Mouse (Mus musculus): ENCODE data around the gene Ate1. TPM values are rescaled to one million over a fixed set of nuclear protein-coding genes. Genes with fewer than 3 reads are reported as not detected.
"Not testable (repeated sequence)": the region's sequence is repeated elsewhere in the genome, so short reads cannot be mapped to it uniquely, and the experiment has no call there.

The Ate1 gene
- polyA plus RNA-seq, 1 experiment from 2014 or later: 76.1 TPM

- no peak for ATAC-seq (ENCODE audit: low FRiP score)
- Histone ChIP-seq H3K9ac (ENCODE audit: low read depth, low read length) (no peak overlapping the region), H3K4me1 (replicated peaks; ENCODE audit: control insufficient read depth, insufficient read depth, low read length) (no peaks in the 10 kb centered on the region), H3K27me3 (ENCODE audit: control insufficient read depth, insufficient read depth, low read length) (no peaks in the 10 kb centered on the region), H3K27ac (ENCODE audit: low read depth, low read length) (no peak overlapping the region), H3K36me3 (ENCODE audit: control insufficient read depth, insufficient read depth, low read length) (no peaks in the 10 kb centered on the region), H3K4me3 (ENCODE audit: low read depth, low read length) (no peak overlapping the region), H3K9me3 (ENCODE audit: control insufficient read depth, low read length) (no peaks in the 10 kb centered on the region), H3K4me2 (replicated peaks; ENCODE audit: low read depth, low read length) (no peak overlapping the region)
- 91% methylated on average over 10 of the region's 10 CpGs for WGBS
- no peak for DNase-seq (ENCODE audit: low spot score)
Observed at GRCm38 (mm10) chr7:130407622-130408021, 112.5 kb downstream of the Ate1 start.

- Histone ChIP-seq H3K9me3 (ENCODE audit: control insufficient read depth, low read length) (no peaks in the 10 kb centered on the region), H3K4me1 (replicated peaks; ENCODE audit: control insufficient read depth, insufficient read depth, low read length) (no peaks in the 10 kb centered on the region), H3K36me3 (ENCODE audit: control insufficient read depth, insufficient read depth, low read length) (no peaks in the 10 kb centered on the region), H3K9ac (ENCODE audit: low read depth, low read length) (no peak overlapping the region), H3K4me3 (ENCODE audit: low read depth, low read length) (no peak overlapping the region), H3K27me3 (ENCODE audit: control insufficient read depth, insufficient read depth, low read length) (no peaks in the 10 kb centered on the region), H3K27ac (ENCODE audit: low read depth, low read length) (no peak overlapping the region), H3K4me2 (replicated peaks; ENCODE audit: low read depth, low read length) (no peak overlapping the region)
- ATAC-seq (ENCODE audit: low FRiP score) (no peak), DNase-seq (ENCODE audit: low spot score) (no peak)
- 86% methylated on average over 2 of the region's 2 CpGs for WGBS
Observed at GRCm38 (mm10) chr7:130403346-130403745, 116.8 kb downstream of the Ate1 start.

DNA sequence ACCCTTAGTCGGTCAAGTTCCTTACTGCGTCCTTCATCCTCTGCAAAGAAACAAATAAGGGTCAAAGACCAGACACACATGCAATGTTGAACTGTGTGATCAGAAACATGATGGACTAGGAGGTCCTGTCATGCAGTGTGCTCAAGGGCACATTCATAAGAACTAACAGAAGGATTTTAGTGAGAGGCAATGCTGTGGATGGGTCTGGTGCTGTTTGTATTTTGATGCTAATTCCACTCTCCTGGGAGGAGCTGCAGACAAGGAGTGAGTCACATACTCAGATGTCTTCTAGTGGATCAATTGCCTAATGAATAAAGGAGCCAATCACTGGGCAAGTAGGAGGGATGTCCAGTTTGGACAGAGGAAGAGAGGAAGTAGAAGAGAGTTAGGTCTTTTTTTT is 125.5 kb downstream of the Ate1 start:
- DNase-seq (ENCODE audit: low spot score) (no peak), ATAC-seq (ENCODE audit: low FRiP score) (no peak)
- H3K4me2 ChIP-seq (replicated peaks; ENCODE audit: low read depth, low read length): no peak overlapping the region
- H3K27me3 ChIP-seq (ENCODE audit: control insufficient read depth, insufficient read depth, low read length): no peaks in the 10 kb centered on the region
- no peaks in the 10 kb centered on the region for H3K9me3 ChIP-seq (ENCODE audit: control insufficient read depth, low read length)
- H3K4me1 ChIP-seq (replicated peaks; ENCODE audit: control insufficient read depth, insufficient read depth, low read length): no peaks in the 10 kb centered on the region
- 91% methylated on average over 2 of the region's 2 CpGs for WGBS
- H3K4me3 ChIP-seq (ENCODE audit: low read depth, low read length): no peak overlapping the region
- no peak overlapping the region for H3K27ac ChIP-seq (ENCODE audit: low read depth, low read length)
- no peaks in the 10 kb centered on the region for H3K36me3 ChIP-seq (ENCODE audit: control insufficient read depth, insufficient read depth, low read length)
- no peak overlapping the region for H3K9ac ChIP-seq (ENCODE audit: low read depth, low read length)

DNA sequence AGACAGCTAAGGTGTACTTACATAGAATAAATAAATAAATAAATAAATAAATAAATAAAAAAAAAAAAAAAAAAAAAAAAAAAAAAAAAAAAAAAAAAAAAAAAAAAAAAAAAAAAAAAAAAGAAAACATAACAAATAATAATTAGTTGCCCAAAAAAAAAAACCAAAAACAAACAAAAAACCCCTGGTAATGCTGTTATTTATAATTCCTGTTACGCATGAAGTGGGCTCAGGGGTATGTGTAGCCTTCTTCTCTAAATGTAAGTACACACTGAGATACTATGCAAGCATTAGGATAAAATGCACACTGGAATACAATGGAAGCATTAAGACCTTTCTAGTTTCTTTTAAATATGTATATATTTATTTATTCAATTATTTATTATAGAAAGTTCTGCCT is 130.1 kb downstream of the Ate1 start:
- not testable (repeated sequence) for H3K36me3 ChIP-seq (ENCODE audit: control insufficient read depth, insufficient read depth, low read length); H3K9ac ChIP-seq (ENCODE audit: low read depth, low read length); DNase-seq (ENCODE audit: low spot score); H3K4me2 ChIP-seq (replicated peaks; ENCODE audit: low read depth, low read length); H3K4me3 ChIP-seq (ENCODE audit: low read depth, low read length); H3K9me3 ChIP-seq (ENCODE audit: control insufficient read depth, low read length); H3K27ac ChIP-seq (ENCODE audit: low read depth, low read length); H3K4me1 ChIP-seq (replicated peaks; ENCODE audit: control insufficient read depth, insufficient read depth, low read length); ATAC-seq (ENCODE audit: low FRiP score); H3K27me3 ChIP-seq (ENCODE audit: control insufficient read depth, insufficient read depth, low read length)
- 98% methylated on average over 1 of the region's 1 CpGs for WGBS

GRCm38 (mm10) chr7:130386308-130386707 is 133.9 kb downstream of the Ate1 start:
- ATAC-seq (ENCODE audit: low FRiP score) (no peak), DNase-seq (ENCODE audit: low spot score) (no peak)
- Histone ChIP-seq H3K36me3 (ENCODE audit: control insufficient read depth, insufficient read depth, low read length) (no peaks in the 10 kb centered on the region), H3K4me2 (replicated peaks; ENCODE audit: low read depth, low read length) (no peak overlapping the region), H3K4me1 (replicated peaks; ENCODE audit: control insufficient read depth, insufficient read depth, low read length) (peaks cover 2% of the 10 kb centered on the region; the same call in 1 of the 2 replicates), H3K9me3 (ENCODE audit: control insufficient read depth, low read length) (no peaks in the 10 kb centered on the region), H3K9ac (ENCODE audit: low read depth, low read length) (no peak overlapping the region), H3K4me3 (ENCODE audit: low read depth, low read length) (no peak overlapping the region), H3K27me3 (ENCODE audit: control insufficient read depth, insufficient read depth, low read length) (no peaks in the 10 kb centered on the region), H3K27ac (ENCODE audit: low read depth, low read length) (peak overlapping the region; percentile 58)
- WGBS: 41% methylated on average over 3 of the region's 3 CpGs

- DNase-seq (ENCODE audit: low spot score) (no peak), ATAC-seq (ENCODE audit: low FRiP score) (peak; percentile 57; the same call in 1 of the 2 replicates)
- H3K27ac ChIP-seq (ENCODE audit: low read depth, low read length): peak overlapping the region; percentile 53
- 53% methylated on average over 8 of the region's 8 CpGs for WGBS
- no peak overlapping the region for H3K4me2 ChIP-seq (replicated peaks; ENCODE audit: low read depth, low read length)
- H3K4me3 ChIP-seq (ENCODE audit: low read depth, low read length): no peak overlapping the region
- no peaks in the 10 kb centered on the region for H3K9me3 ChIP-seq (ENCODE audit: control insufficient read depth, low read length)
- H3K36me3 ChIP-seq (ENCODE audit: control insufficient read depth, insufficient read depth, low read length): no peaks in the 10 kb centered on the region
- no peaks in the 10 kb centered on the region for H3K27me3 ChIP-seq (ENCODE audit: control insufficient read depth, insufficient read depth, low read length)
- H3K4me1 ChIP-seq (replicated peaks; ENCODE audit: control insufficient read depth, insufficient read depth, low read length): peaks cover 2% of the 10 kb centered on the region; the same call in 1 of the 2 replicates
- no peak overlapping the region for H3K9ac ChIP-seq (ENCODE audit: low read depth, low read length)
Observed at GRCm38 (mm10) chr7:130385732-130386294, 134.4 kb downstream of the Ate1 start.

GRCm38 (mm10) chr7:130382126-130382525 is 138.0 kb downstream of the Ate1 start:
- no peak overlapping the region for H3K4me2 ChIP-seq (replicated peaks; ENCODE audit: low read depth, low read length)
- H3K27ac ChIP-seq (ENCODE audit: low read depth, low read length): no peak overlapping the region
- no peaks in the 10 kb centered on the region for H3K36me3 ChIP-seq (ENCODE audit: control insufficient read depth, insufficient read depth, low read length)
- no peak overlapping the region for H3K9ac ChIP-seq (ENCODE audit: low read depth, low read length)
- DNase-seq (ENCODE audit: low spot score) (no peak), ATAC-seq (ENCODE audit: low FRiP score) (no peak)
- no peaks in the 10 kb centered on the region for H3K27me3 ChIP-seq (ENCODE audit: control insufficient read depth, insufficient read depth, low read length)
- H3K9me3 ChIP-seq (ENCODE audit: control insufficient read depth, low read length): no peaks in the 10 kb centered on the region
- 89% methylated on average over 13 of the region's 13 CpGs for WGBS
- H3K4me3 ChIP-seq (ENCODE audit: low read depth, low read length): no peak overlapping the region
- H3K4me1 ChIP-seq (replicated peaks; ENCODE audit: control insufficient read depth, insufficient read depth, low read length): peaks cover 2% of the 10 kb centered on the region; the same call in 1 of the 2 replicates

DNA sequence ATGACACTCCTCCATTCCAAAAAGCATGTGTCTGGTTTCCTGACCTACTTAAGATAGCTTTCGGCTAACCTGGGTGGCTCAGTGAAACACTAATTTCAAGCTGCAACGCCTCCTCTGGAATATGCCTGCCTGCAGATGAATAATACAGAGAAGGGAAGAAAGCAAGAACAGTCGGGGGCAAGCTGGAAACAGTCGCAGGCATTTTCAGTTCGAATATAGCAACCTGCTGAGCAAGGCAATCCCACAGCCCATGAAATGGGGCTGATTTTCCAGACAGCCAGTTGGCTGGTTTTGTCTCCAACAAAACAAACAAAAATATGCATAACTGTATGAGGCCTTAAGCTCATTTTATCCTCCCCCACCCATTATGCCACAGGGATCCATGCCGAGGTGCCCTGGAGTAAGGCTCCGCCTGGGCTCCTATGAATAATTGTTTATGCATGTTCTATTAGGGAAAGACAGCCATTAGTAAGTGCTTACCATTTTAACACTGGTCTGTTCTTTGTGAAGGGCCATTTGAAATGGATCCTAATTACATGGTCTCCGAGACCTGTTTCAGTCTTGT is 138.7 kb downstream of the Ate1 start:
- Histone ChIP-seq H3K27me3 (ENCODE audit: control insufficient read depth, insufficient read depth, low read length) (no peaks in the 10 kb centered on the region), H3K4me3 (ENCODE audit: low read depth, low read length) (no peak overlapping the region), H3K36me3 (ENCODE audit: control insufficient read depth, insufficient read depth, low read length) (no peaks in the 10 kb centered on the region), H3K9ac (ENCODE audit: low read depth, low read length) (no peak overlapping the region), H3K9me3 (ENCODE audit: control insufficient read depth, low read length) (no peaks in the 10 kb centered on the region), H3K4me1 (replicated peaks; ENCODE audit: control insufficient read depth, insufficient read depth, low read length) (peaks cover 2% of the 10 kb centered on the region; the same call in 1 of the 2 replicates), H3K27ac (ENCODE audit: low read depth, low read length) (peak overlapping the region; percentile 24; the same call in 1 of the 2 replicates), H3K4me2 (replicated peaks; ENCODE audit: low read depth, low read length) (no peak overlapping the region)
- 65% methylated on average over 8 of the region's 8 CpGs for WGBS
- DNase-seq (ENCODE audit: low spot score) (no peak), ATAC-seq (ENCODE audit: low FRiP score) (0 out of 2 replicates have a peak, but pooled peaks have one; percentile 49)

DNA sequence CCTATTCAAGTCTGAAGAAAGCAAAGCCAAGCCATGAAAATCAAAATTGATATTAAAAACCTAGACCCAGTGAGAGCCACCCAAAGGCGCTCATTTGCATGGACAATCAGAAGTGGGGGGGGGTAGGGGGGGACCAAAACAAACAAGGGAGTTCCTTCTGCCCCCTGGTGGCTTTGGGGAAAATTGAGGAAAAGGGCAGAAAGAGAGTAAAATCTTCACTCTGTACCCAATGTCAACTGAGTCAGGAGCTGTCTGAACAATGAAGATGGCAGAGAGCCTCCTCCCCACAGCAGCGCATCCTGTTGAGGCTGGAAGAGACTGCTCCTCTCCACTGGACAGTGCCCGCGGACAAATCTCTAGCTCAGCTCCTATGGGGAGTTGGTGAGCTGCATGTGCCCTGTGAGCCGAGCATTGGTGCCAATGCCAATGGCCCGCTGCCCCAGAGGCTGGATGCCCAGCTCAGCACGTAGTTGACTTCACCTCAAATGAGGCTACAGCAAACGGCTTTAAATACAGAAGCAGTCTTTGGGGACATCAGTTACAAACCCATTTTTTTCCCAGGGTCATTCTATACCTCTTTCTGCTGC is 139.3 kb downstream of the Ate1 start:
- Histone ChIP-seq H3K27ac (ENCODE audit: low read depth, low read length) (no peak overlapping the region), H3K9ac (ENCODE audit: low read depth, low read length) (no peak overlapping the region)
- no peak for ATAC-seq (ENCODE audit: low FRiP score)

More for the DNA sequence above, 139.3 kb downstream of the Ate1 start:
- Histone ChIP-seq H3K9me3 (ENCODE audit: control insufficient read depth, low read length) (no peaks in the 10 kb centered on the region), H3K4me2 (replicated peaks; ENCODE audit: low read depth, low read length) (no peak overlapping the region), H3K4me1 (replicated peaks; ENCODE audit: control insufficient read depth, insufficient read depth, low read length) (no peaks in the 10 kb centered on the region), H3K36me3 (ENCODE audit: control insufficient read depth, insufficient read depth, low read length) (no peaks in the 10 kb centered on the region), H3K27me3 (ENCODE audit: control insufficient read depth, insufficient read depth, low read length) (no peaks in the 10 kb centered on the region), H3K4me3 (ENCODE audit: low read depth, low read length) (no peak overlapping the region)
- WGBS: 81% methylated on average over 8 of the region's 8 CpGs
- DNase-seq (ENCODE audit: low spot score): no peak

Measured in hindbrain, embryonic 11.5 days (tissue).